Mouse (Mus musculus): ENCODE results near the gene Zbtb12.

The Zbtb12 gene

DNA sequence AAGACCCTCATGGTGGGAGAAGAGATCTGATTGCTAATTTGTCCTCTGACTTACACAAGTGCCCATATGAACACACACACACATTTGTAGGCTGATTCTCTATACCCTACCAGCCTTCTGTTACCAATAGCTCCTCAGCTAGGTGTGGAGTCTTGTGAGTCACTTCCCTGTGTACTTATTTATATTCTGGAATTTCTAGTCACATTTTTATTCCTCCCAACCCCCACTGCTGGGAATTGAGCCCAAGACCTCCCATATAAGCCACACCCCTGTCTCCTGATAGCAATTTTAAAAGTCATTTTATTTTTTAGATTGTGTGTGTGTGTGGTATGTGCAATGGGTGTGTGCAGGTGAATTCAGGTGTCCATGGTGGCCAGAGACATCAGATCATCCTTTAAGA is 65.1 kb downstream of the Zbtb12 start:
- DNase-seq (ENCODE audit: low spot score in 2 of 2): no peak
